Mouse (Mus musculus): Measurements from ENCODE around the gene Rad54l2. TPM values are rescaled to one million over a fixed set of nuclear protein-coding genes. Genes with fewer than 3 reads are reported as not detected.
A peak's percentile ranks its signal among the peaks of the same experiment; 100 is the strongest.

Gene Rad54l2
- polyA plus RNA-seq, 1 experiment: 10.7 TPM

- WGBS: 2% methylated on average over 14 of the region's 14 CpGs
- H3K27me3 ChIP-seq (ENCODE audit: control insufficient read depth, insufficient read depth, low read length): no peaks in the 10 kb centered on the region
- H3K4me3 ChIP-seq (replicated peaks; ENCODE audit: insufficient read depth, low read depth, low read length): peak overlapping the region; percentile 99
- TF ChIP-seq POLR2A (IDR thresholded peaks at IDR 0.05; ENCODE audit: borderline replicate concordance, insufficient read depth, low read length) (no peak), CTCF (IDR thresholded peaks at IDR 0.05; ENCODE audit: borderline replicate concordance, insufficient read depth, low read depth, low read length) (no peak)
- peak overlapping the region; percentile 33; the same call in 1 of the 2 replicates for H3K27ac ChIP-seq (ENCODE audit: insufficient read depth, low read length)
- DNase-seq: no peak
- peaks cover 5% of the 10 kb centered on the region; the same call in 1 of the 2 replicates for H3K4me1 ChIP-seq (ENCODE audit: control insufficient read depth, insufficient read depth, low read length)
These were observed 104.1 kb downstream of the Rad54l2 start for GRCm38 (mm10) chr9:106684918-106685248.

- 73% methylated on average over 6 of the region's 6 CpGs for WGBS
- TF ChIP-seq POLR2A (IDR thresholded peaks at IDR 0.05; ENCODE audit: borderline replicate concordance, insufficient read depth, low read length): no peak
- TF ChIP-seq CTCF (IDR thresholded peaks at IDR 0.05; ENCODE audit: borderline replicate concordance, insufficient read depth, low read depth, low read length): no peak
- no peak for DNase-seq
- no peak overlapping the region for H3K27ac ChIP-seq (ENCODE audit: insufficient read depth, low read length)
- peak overlapping the region; percentile 99 for H3K4me3 ChIP-seq (replicated peaks; ENCODE audit: insufficient read depth, low read depth, low read length)
- H3K4me1 ChIP-seq (ENCODE audit: control insufficient read depth, insufficient read depth, low read length): peaks cover 5% of the 10 kb centered on the region; the same call in 1 of the 2 replicates
- no peaks in the 10 kb centered on the region for H3K27me3 ChIP-seq (ENCODE audit: control insufficient read depth, insufficient read depth, low read length)
These were observed 104.7 kb downstream of the Rad54l2 start for GRCm38 (mm10) chr9:106684093-106684872.

- no peak overlapping the region for H3K27ac ChIP-seq (ENCODE audit: insufficient read depth, low read length)
- no peak overlapping the region for H3K4me3 ChIP-seq (replicated peaks; ENCODE audit: insufficient read depth, low read depth, low read length)
- 41% methylated on average over 9 of the region's 9 CpGs for WGBS
- H3K4me1 ChIP-seq (ENCODE audit: control insufficient read depth, insufficient read depth, low read length): peaks cover 9% of the 10 kb centered on the region; the same call in 1 of the 2 replicates
- no peaks in the 10 kb centered on the region for H3K27me3 ChIP-seq (ENCODE audit: control insufficient read depth, insufficient read depth, low read length)
- TF ChIP-seq POLR2A (IDR thresholded peaks at IDR 0.05; ENCODE audit: borderline replicate concordance, insufficient read depth, low read length): no peak
- TF ChIP-seq CTCF (IDR thresholded peaks at IDR 0.05; ENCODE audit: borderline replicate concordance, insufficient read depth, low read depth, low read length): no peak
- DNase-seq: no peak
These were observed 108.0 kb downstream of the Rad54l2 start for GRCm38 (mm10) chr9:106681026-106681425.

- Histone ChIP-seq H3K27me3 (ENCODE audit: control insufficient read depth, insufficient read depth, low read length) (no peaks in the 10 kb centered on the region), H3K27ac (ENCODE audit: insufficient read depth, low read length) (no peak overlapping the region), H3K4me3 (replicated peaks; ENCODE audit: insufficient read depth, low read depth, low read length) (no peak overlapping the region), H3K4me1 (ENCODE audit: control insufficient read depth, insufficient read depth, low read length) (peaks cover 4% of the 10 kb centered on the region; the same call in 1 of the 2 replicates)
- TF ChIP-seq CTCF (IDR thresholded peaks at IDR 0.05; ENCODE audit: borderline replicate concordance, insufficient read depth, low read depth, low read length) (no peak), POLR2A (IDR thresholded peaks at IDR 0.05; ENCODE audit: borderline replicate concordance, insufficient read depth, low read length) (no peak)
- 80% methylated on average over 4 of the region's 4 CpGs for WGBS
- no peak for DNase-seq
These were observed 110.8 kb downstream of the Rad54l2 start for GRCm38 (mm10) chr9:106678242-106678641.

- TF ChIP-seq CTCF (IDR thresholded peaks at IDR 0.05; ENCODE audit: borderline replicate concordance, insufficient read depth, low read depth, low read length) (no peak), POLR2A (IDR thresholded peaks at IDR 0.05; ENCODE audit: borderline replicate concordance, insufficient read depth, low read length) (no peak)
- H3K4me3 ChIP-seq (replicated peaks; ENCODE audit: insufficient read depth, low read depth, low read length): no peak overlapping the region
- no peak overlapping the region for H3K27ac ChIP-seq (ENCODE audit: insufficient read depth, low read length)
- H3K27me3 ChIP-seq (ENCODE audit: control insufficient read depth, insufficient read depth, low read length): no peaks in the 10 kb centered on the region
- 89% methylated on average over 5 of the region's 5 CpGs for WGBS
- peaks cover 4% of the 10 kb centered on the region; the same call in 1 of the 2 replicates for H3K4me1 ChIP-seq (ENCODE audit: control insufficient read depth, insufficient read depth, low read length)
- no peak for DNase-seq
These were observed 111.3 kb downstream of the Rad54l2 start for GRCm38 (mm10) chr9:106677702-106678101.

GRCm38 (mm10) chr9:106676571-106676970 lies 112.4 kb downstream of the Rad54l2 start:
- H3K4me3 ChIP-seq (replicated peaks; ENCODE audit: insufficient read depth, low read depth, low read length): no peak overlapping the region
- H3K27ac ChIP-seq (ENCODE audit: insufficient read depth, low read length): no peak overlapping the region
- peaks cover 4% of the 10 kb centered on the region; the same call in 1 of the 2 replicates for H3K4me1 ChIP-seq (ENCODE audit: control insufficient read depth, insufficient read depth, low read length)
- WGBS: 29% methylated on average over 4 of the region's 4 CpGs
- DNase-seq: no peak
- H3K27me3 ChIP-seq (ENCODE audit: control insufficient read depth, insufficient read depth, low read length): no peaks in the 10 kb centered on the region
- TF ChIP-seq POLR2A (IDR thresholded peaks at IDR 0.05; ENCODE audit: borderline replicate concordance, insufficient read depth, low read length) (no peak), CTCF (IDR thresholded peaks at IDR 0.05; ENCODE audit: borderline replicate concordance, insufficient read depth, low read depth, low read length) (no peak)

- H3K27ac ChIP-seq (ENCODE audit: insufficient read depth, low read length): no peak overlapping the region
- no peak for TF ChIP-seq POLR2A (IDR thresholded peaks at IDR 0.05; ENCODE audit: borderline replicate concordance, insufficient read depth, low read length)
- TF ChIP-seq CTCF (IDR thresholded peaks at IDR 0.05; ENCODE audit: borderline replicate concordance, insufficient read depth, low read depth, low read length): no peak
- H3K4me3 ChIP-seq (replicated peaks; ENCODE audit: insufficient read depth, low read depth, low read length): no peak overlapping the region
- WGBS: 71% methylated on average over 9 of the region's 9 CpGs
- H3K4me1 ChIP-seq (ENCODE audit: control insufficient read depth, insufficient read depth, low read length): peaks cover 4% of the 10 kb centered on the region; the same call in 1 of the 2 replicates
- H3K27me3 ChIP-seq (ENCODE audit: control insufficient read depth, insufficient read depth, low read length): no peaks in the 10 kb centered on the region
- DNase-seq: no peak
These were observed 113.0 kb downstream of the Rad54l2 start for GRCm38 (mm10) chr9:106675965-106676364.

GRCm38 (mm10) chr9:106675480-106675879 lies 113.5 kb downstream of the Rad54l2 start:
- H3K27me3 ChIP-seq (ENCODE audit: control insufficient read depth, insufficient read depth, low read length): no peaks in the 10 kb centered on the region
- peak; percentile 78 to 89 for DNase-seq
- H3K27ac ChIP-seq (ENCODE audit: insufficient read depth, low read length): no peak overlapping the region
- TF ChIP-seq POLR2A (IDR thresholded peaks at IDR 0.05; ENCODE audit: borderline replicate concordance, insufficient read depth, low read length) (no peak), CTCF (IDR thresholded peaks at IDR 0.05; ENCODE audit: borderline replicate concordance, insufficient read depth, low read depth, low read length) (peak; percentile 98)
- no peak overlapping the region for H3K4me3 ChIP-seq (replicated peaks; ENCODE audit: insufficient read depth, low read depth, low read length)
- peaks cover 4% of the 10 kb centered on the region; the same call in 1 of the 2 replicates for H3K4me1 ChIP-seq (ENCODE audit: control insufficient read depth, insufficient read depth, low read length)
- 0% methylated on average over 1 of the region's 1 CpGs for WGBS
